ENCODE assay signal across 8 mouse cellular contexts in genomic region chr9:21870879-21871524, GRCm38 (mm10). TPM values are rescaled to one million over a fixed set of nuclear protein-coding genes. Genes with fewer than 3 reads are reported as not detected.
DNase-seq lines count a peak whose midpoint lies in the region; ATAC-seq and TF ChIP-seq lines count a peak whose summit lies in the region.

No protein-coding gene starts in this region.

- H3K4me3 ChIP-seq in bone marrow, adult 2 months (replicated peaks; ENCODE audit: control insufficient read depth, low read depth, low read length) = no peak overlapping the region
- peak overlapping the region; percentile 19; the same call in 1 of the 2 replicates for H3K4me3 ChIP-seq in embryonic facial prominence, embryonic 15.5 days (replicated peaks)

- TF ChIP-seq POLR2A in bone marrow, adult 2 months (IDR thresholded peaks at IDR 0.05; ENCODE audit: borderline replicate concordance, control insufficient read depth, low read depth, low read length) = no peak

- no peak for ATAC-seq in embryonic facial prominence, embryonic 15.5 days (ENCODE audit: insufficient number of reproducible peaks, low FRiP score, low TSS enrichment, low read depth)
- ATAC-seq in megakaryocyte, adult 5-6 weeks (ENCODE audit: poor library complexity, severe bottlenecking) = peak; percentile 67

- H3K27me3 ChIP-seq in embryonic facial prominence, embryonic 15.5 days = 0 out of 2 replicates have a peak, but pooled peaks cover 3% of the 10 kb centered on the region

- WGBS in bone marrow, adult 2 months = 18% methylated on average over 20 of the region's 20 CpGs
- 14% methylated on average over 20 of the region's 20 CpGs for WGBS in embryonic facial prominence, embryonic 15.5 days

- TF ChIP-seq CTCF in bone marrow, adult 2 months (IDR thresholded peaks at IDR 0.05; ENCODE audit: control insufficient read depth, insufficient read depth, low read length) = peak; percentile 68

- no peak overlapping the region for H3K27ac ChIP-seq in bone marrow, adult 2 months (ENCODE audit: control insufficient read depth, insufficient read depth, low read depth, low read length, poor library complexity)
- H3K27ac ChIP-seq in embryonic facial prominence, embryonic 15.5 days (replicated peaks) = no peak overlapping the region

- no peaks in the 10 kb centered on the region for H3K36me3 ChIP-seq in embryonic facial prominence, embryonic 15.5 days

- DNase-seq in left cerebral cortex, adult 18-20 months (ENCODE audit: low spot score in 2 of 2) = peak; percentile 48 to 51
- no peak for DNase-seq in left cerebral cortex, adult 8-10 months (ENCODE audit: low spot score in 2 of 2)
- DNase-seq in heart, postnatal 25 days (ENCODE audit: low spot score) = peak; percentile 25
- peak; percentile 26 to 60 for DNase-seq in layer of hippocampus, postnatal 25 days (ENCODE audit: extremely low spot score in 1 of 2, low spot score in 1 of 2)
- DNase-seq in right cerebral cortex, postnatal 25 days = peak; percentile 36

- intact Hi-C loops in heart, postnatal 25 days (cut with DNase I) = loop anchor here (1.0 to 5.0 kb wide), 4 partner anchors 31 to 269 kb away; no protein-coding TSS in a partner anchor

- no peaks in the 10 kb centered on the region for H3K9me3 ChIP-seq in embryonic facial prominence, embryonic 15.5 days (replicated peaks)

- H3K9ac ChIP-seq in embryonic facial prominence, embryonic 15.5 days = no peak overlapping the region

- H3K4me2 ChIP-seq in embryonic facial prominence, embryonic 15.5 days (replicated peaks) = peak overlapping the region; percentile 41

- no peaks in the 10 kb centered on the region for H3K4me1 ChIP-seq in bone marrow, adult 2 months (ENCODE audit: control insufficient read depth, insufficient read depth, low read length)
- H3K4me1 ChIP-seq in embryonic facial prominence, embryonic 15.5 days = no peaks in the 10 kb centered on the region

RNA-seq across cellular contexts. Expression of gene Dock6, which starts 18.6 kb away (rescaled TPM):
- total RNA-seq in left cerebral cortex, adult 18-20 months (2021) = 10 to 100 TPM; 12.7 to 18.2 TPM
- 10 to 100 TPM; 14.6 to 19.8 (median 16.8) TPM for total RNA-seq in left cerebral cortex, adult 8-10 months (2022)
- polyA plus RNA-seq in bone marrow, adult 2 months (2011; ENCODE audit: insufficient read depth, insufficient read length, low replicate concordance, missing spikeins) = 6.5 and 7.2 TPM in 2 replicates
- 34.5 and 37.7 TPM in 2 replicates for polyA plus RNA-seq in embryonic facial prominence, embryonic 15.5 days (2015; fragmentation: Nextera tagmentation; extraction: Ambion mirVana)
- 10 to 100 TPM; 34.9 to 36.9 TPM for total RNA-seq in heart, postnatal 25 days (2021)
- 10 to 100 TPM; 13.1 to 18.4 TPM for total RNA-seq in layer of hippocampus, postnatal 25 days (2021)
- total RNA-seq in megakaryocyte, adult 5-6 weeks (2015) = 2.3 and 2.6 TPM in 2 replicates
- total RNA-seq in megakaryocyte, adult 5-6 weeks (2017) = 1.3 and 1.5 TPM in 2 replicates

RNA-seq across cellular contexts. Expression of gene Angptl8, which starts 35.7 kb away (rescaled TPM):
- total RNA-seq in left cerebral cortex, adult 18-20 months (2021) = not detected
- not detected for total RNA-seq in left cerebral cortex, adult 8-10 months (2022)
- not detected in 2 replicates for polyA plus RNA-seq in bone marrow, adult 2 months (2011; ENCODE audit: insufficient read depth, insufficient read length, low replicate concordance, missing spikeins)
- polyA plus RNA-seq in embryonic facial prominence, embryonic 15.5 days (2015; fragmentation: Nextera tagmentation; extraction: Ambion mirVana) = 0.84 and 1.2 TPM in 2 replicates
- total RNA-seq in heart, postnatal 25 days (2021) = not detected
- total RNA-seq in layer of hippocampus, postnatal 25 days (2021) = not detected
- 1.6 and 2.0 TPM in 2 replicates for total RNA-seq in megakaryocyte, adult 5-6 weeks (2015)
- 3.3 TPM in 1 of 2 replicates, not detected in the other for total RNA-seq in megakaryocyte, adult 5-6 weeks (2017)

RNA-seq across cellular contexts. Expression of gene Rab3d, which starts 47.0 kb away (rescaled TPM):
- total RNA-seq in left cerebral cortex, adult 18-20 months (2021) = 10 to 100 TPM; 13.8 to 14.0 TPM
- total RNA-seq in left cerebral cortex, adult 8-10 months (2022) = 10 to 100 TPM; 10.7 to 15.7 (median 13.5) TPM
- 8.5 and 20.9 TPM in 2 replicates for polyA plus RNA-seq in bone marrow, adult 2 months (2011; ENCODE audit: insufficient read depth, insufficient read length, low replicate concordance, missing spikeins)
- polyA plus RNA-seq in embryonic facial prominence, embryonic 15.5 days (2015; fragmentation: Nextera tagmentation; extraction: Ambion mirVana) = 39.4 and 43.4 TPM in 2 replicates
- 10 to 100 TPM in 1 of 2 experiments, 1 to 10 TPM in 1; 9.2 to 12.1 TPM for total RNA-seq in heart, postnatal 25 days (2021)
- 10 to 100 TPM; 19.5 to 24.0 TPM for total RNA-seq in layer of hippocampus, postnatal 25 days (2021)
- total RNA-seq in megakaryocyte, adult 5-6 weeks (2015) = 36.7 and 44.4 TPM in 2 replicates
- total RNA-seq in megakaryocyte, adult 5-6 weeks (2017) = 66.4 and 92.7 TPM in 2 replicates

RNA-seq across cellular contexts. Expression of gene Ccdc159, which starts 56.3 kb away (rescaled TPM):
- 10 to 100 TPM; 18.3 to 18.8 TPM for total RNA-seq in left cerebral cortex, adult 18-20 months (2021)
- 10 to 100 TPM; 12.9 to 19.5 (median 16.0) TPM for total RNA-seq in left cerebral cortex, adult 8-10 months (2022)
- not detected in 2 replicates for polyA plus RNA-seq in bone marrow, adult 2 months (2011; ENCODE audit: insufficient read depth, insufficient read length, low replicate concordance, missing spikeins)
- polyA plus RNA-seq in embryonic facial prominence, embryonic 15.5 days (2015; fragmentation: Nextera tagmentation; extraction: Ambion mirVana) = 4.3 and 5.5 TPM in 2 replicates
- 1 to 10 TPM; 1.8 to 2.8 TPM for total RNA-seq in heart, postnatal 25 days (2021)
- total RNA-seq in layer of hippocampus, postnatal 25 days (2021) = 10 to 100 TPM; 13.2 to 18.5 TPM
- 0.22 and 1.0 TPM in 2 replicates for total RNA-seq in megakaryocyte, adult 5-6 weeks (2015)
- 0.53 TPM in 1 of 2 replicates, not detected in the other for total RNA-seq in megakaryocyte, adult 5-6 weeks (2017)

RNA-seq across cellular contexts. Expression of gene Tmem205, which starts 56.4 kb away (rescaled TPM):
- total RNA-seq in left cerebral cortex, adult 18-20 months (2021) = 10 to 100 TPM; 33.5 to 39.8 TPM
- total RNA-seq in left cerebral cortex, adult 8-10 months (2022) = 10 to 100 TPM; 36.3 to 42.6 (median 39.4) TPM
- polyA plus RNA-seq in bone marrow, adult 2 months (2011; ENCODE audit: insufficient read depth, insufficient read length, low replicate concordance, missing spikeins) = 9.2 and 37.4 TPM in 2 replicates
- 56.2 and 58.0 TPM in 2 replicates for polyA plus RNA-seq in embryonic facial prominence, embryonic 15.5 days (2015; fragmentation: Nextera tagmentation; extraction: Ambion mirVana)
- total RNA-seq in heart, postnatal 25 days (2021) = 10 to 100 TPM; 39.4 to 46.2 TPM
- 10 to 100 TPM; 40.2 to 45.0 TPM for total RNA-seq in layer of hippocampus, postnatal 25 days (2021)
- total RNA-seq in megakaryocyte, adult 5-6 weeks (2015) = 40.9 and 48.2 TPM in 2 replicates
- 8.0 and 14.1 TPM in 2 replicates for total RNA-seq in megakaryocyte, adult 5-6 weeks (2017)

Comparison
In these comparisons a context has a peak if more than half of its experiments do, and no peak if none do; other contexts are left out.
1. DNase-seq: peak in left cerebral cortex, adult 18-20 months (2 of 2), heart, postnatal 25 days (single experiment), layer of hippocampus, postnatal 25 days (2 of 2) and right cerebral cortex, postnatal 25 days (single experiment); none in left cerebral cortex, adult 8-10 months (0 of 2).